Mouse (Mus musculus) left cerebral cortex, adult 8-10 months (tissue): ENCODE measurements around the gene Dagla. TPM values are rescaled to one million over a fixed set of nuclear protein-coding genes. Genes with fewer than 3 reads are reported as not detected.

ENCODE experiments used
- DNase-seq, 2 experiments: peaks; one replicate each; pipeline ENCODE4 v3.0.0; 2022; ENCODE audit warnings: low spot score in 2 of 2
- total RNA-seq, 4 experiments: library from RNA; stranded (reverse); gene quantifications; 2 replicates each; pipeline ENCODE4 v1.2.4; 2022

Dagla gene
- total RNA-seq, 4 experiments from 2014 or later, result 72.6 to 77.7 (median 74.9) TPM

DNA sequence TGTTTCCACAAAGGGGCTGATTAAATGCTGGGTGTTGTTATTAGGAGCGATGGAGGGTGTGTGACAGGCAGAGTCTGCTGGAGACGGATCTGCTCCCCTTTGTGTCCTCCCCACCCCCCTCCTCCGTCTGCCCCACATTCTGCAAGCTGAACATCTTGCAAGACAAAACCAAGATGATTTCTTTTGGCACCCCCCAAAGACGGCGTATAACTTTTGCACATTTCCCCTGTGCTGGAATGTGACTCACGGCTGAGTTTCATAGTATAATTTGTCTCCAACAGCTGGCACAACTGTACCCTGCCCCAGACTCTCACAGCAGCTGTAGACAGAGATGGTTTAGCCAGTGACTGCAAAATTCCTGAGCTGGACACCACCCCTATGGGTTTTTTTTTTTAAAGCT lies 3.3 kb upstream of the Dagla start:
- peak in 1 of 2 experiments; percentile 34 for DNase-seq

DNA sequence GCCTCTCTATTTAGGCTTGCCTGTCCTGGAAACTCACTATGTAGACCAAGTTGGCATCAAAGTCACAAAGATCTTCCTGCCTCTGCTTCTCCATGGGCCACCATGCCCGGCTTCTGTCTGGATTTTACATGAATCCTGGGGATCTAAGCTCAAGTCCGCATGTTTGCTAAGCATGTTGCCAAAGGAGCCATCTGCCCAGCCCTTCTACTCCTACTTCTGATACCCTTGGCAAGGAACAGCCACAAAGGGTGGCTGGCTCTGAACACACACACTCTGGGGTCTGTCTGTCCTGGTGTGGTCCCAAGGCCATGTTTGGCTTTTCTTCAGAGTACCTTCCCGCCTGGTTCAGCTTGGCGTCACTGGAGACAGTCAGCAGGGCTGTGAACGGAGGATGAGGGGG lies 2.7 kb upstream of the Dagla start:
- peak in 1 of 2 experiments; percentile 16 for DNase-seq

DNA sequence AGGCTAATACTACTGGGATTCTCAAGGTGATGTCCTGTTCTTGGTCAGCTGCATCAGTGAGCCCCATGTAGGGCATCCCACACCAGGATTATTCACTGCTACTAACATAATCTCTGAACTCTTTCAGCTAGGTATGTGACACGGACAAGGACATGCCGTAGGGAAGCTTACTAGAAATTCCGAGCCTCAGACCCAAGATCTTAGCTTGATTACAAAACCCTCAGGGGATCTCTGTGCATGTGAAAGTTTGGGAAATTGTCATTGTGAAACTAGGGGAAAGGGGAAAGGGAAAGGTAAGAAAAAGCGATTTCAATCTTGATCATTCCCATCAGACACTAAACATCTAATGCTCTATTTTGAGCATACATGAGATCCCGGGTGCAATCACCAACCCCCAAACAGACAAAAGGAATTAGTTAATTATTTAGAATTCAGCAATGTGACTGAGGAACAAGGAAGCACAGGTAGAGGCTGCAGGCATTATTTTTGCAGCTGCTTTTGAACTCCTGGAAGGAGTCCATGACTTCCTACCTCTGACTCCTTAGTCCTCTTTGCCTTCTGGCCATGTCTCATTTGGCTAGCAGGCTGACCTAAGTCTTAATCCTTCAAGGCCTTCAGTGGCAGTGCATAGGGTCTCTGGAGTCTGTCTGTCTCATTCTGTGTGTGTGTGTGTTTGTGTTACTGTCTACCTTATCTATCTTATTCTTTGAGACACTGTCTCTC lies 2.0 kb upstream of the Dagla start:
- no peak for DNase-seq

DNA sequence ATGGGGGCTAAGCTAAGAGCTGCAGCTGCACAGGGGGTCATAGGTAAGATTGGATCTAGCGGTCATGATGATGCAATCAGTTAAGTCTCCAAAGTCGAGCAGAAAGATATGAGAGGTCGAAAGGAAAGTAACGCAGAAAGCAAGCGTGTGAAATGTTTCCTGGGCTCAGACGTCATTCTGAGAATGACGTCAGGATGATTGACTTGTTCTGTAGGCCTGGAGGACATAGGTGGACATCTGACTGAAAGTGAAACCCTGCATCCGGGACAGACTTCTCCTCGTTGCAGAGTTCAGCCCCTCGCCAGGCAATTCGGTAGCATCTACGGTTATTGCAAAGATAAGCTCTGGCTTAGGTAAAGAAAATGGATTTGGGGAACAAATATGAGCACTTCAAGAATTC lies 963 bp upstream of the Dagla start:
- peak in 1 of 2 experiments; percentile 14 for DNase-seq

DNA sequence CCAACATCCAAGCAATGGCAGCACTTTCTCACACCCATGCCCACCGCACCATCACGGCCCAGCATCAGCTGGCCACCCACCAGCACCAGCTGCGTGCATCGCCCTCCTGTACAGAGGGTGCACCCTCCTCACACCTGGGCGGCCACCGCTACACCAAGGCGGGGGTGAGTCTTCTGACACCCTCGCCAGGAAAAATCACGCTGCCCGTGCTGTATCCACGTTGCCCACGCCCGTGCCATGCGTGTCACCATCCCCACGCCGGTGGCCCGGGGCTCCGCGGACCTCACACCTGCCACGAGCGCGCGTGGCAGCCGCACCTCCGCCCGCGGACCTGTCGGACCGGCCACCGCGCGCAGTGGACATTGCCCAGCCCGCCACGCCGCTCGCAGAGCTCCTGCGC lies 282 bp downstream of the Dagla start:
- DNase-seq, result peak in 1 of 2 experiments; percentile 46

DNA sequence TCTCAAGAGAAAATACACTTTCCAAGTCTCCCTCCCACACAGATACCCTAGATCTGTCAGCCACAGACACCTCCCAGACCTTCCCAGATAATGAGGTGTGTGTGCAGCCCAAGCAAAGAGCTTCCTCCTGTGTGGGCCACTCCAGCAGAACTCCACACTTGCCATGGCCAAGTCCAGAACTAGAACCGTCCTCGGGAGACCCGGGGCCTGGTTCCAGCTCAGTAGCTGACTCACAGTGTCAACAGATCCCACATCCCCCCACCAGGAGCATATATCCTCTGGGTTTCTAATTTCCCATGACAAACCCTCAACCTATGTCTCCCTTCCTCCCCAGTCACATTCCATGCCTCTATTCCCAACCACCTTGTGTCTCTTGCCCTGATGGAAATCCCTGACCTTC lies 1.8 kb downstream of the Dagla start:
- DNase-seq, result peak; percentile 5 to 36

DNA sequence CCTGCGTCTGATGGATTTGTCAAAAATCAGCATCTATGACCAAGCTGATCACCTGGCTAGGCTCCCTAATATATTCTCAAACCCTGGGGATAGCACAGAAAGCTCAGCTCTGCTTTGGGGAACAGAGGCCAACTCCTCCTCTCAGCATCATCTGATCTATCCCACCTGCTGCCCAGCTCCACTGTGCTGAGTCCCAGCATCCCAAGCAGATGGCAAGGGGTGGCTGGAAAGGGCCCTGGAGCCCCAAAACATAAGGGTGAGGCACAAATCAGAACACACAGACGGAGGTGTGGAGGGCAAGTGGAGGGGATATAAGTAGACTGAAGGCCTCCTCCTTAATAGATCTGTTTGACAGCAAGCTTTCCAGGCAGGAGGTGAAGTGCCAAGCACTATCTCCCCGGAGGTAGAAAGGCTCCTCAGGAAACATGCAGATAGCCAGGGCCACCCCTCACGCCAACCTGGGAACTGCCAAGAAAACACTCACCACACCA lies 2.8 kb downstream of the Dagla start:
- peak; percentile 4 to 9 for DNase-seq

DNA sequence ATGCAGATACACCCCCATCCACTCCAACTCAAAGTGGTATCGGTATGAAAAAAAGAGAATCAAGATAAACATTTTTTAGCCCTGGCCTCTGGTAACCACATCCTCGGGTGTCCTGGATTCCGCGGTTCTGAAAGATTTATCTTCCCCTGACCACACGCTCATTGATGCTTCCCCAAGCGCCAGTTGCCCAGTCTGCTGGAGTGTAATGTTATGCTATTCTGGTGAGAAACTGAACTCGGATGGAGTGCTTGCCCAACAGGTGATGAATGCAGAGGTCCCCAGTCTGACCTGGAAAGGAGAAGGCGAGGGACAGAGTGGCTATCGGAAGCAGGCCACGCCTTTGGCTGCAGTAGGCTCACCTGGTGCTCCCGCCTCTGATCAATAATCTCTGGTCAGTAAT lies 3.4 kb downstream of the Dagla start:
- DNase-seq, result peak in 1 of 2 experiments; percentile 9

DNA sequence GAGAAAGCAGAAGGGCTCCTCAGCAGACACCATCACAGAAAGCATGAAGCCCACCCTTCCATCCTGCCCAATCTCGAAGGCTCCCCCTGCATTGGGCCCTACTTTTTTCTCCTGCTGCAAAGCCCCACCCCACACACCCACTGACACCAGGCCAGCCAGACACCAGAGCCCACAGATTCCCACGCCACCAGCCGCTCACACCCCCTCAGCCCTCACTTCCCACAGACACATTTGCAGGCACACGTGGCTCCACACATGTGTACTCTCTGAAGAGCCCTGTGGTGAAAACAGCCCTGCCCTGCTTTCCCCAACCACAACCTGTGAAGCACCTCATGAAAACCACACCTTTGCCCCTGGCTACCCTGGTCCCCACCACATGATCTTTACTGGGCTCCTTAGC lies 3.9 kb downstream of the Dagla start:
- peak; percentile 21 to 63 for DNase-seq

DNA sequence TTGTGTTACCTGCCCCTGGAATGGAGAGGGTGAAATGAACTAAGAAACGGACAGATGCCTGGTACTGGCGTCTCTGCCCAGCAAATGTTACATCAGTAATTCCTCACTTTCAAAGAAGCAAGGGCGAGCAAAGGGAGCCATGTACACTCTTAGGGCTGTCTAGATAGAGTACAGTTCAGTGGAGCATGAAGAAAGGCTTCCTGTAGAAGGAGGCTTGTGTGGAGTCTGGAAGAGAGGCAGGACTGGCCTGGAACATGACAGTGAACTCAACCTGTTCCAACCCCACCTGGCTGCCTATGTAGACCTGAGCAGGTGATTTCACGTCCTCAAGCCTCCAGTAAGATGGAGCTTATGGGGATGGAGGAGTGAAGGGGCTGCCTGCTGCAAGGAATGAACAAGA lies 6.4 kb downstream of the Dagla start:
- DNase-seq, result no peak

DNA sequence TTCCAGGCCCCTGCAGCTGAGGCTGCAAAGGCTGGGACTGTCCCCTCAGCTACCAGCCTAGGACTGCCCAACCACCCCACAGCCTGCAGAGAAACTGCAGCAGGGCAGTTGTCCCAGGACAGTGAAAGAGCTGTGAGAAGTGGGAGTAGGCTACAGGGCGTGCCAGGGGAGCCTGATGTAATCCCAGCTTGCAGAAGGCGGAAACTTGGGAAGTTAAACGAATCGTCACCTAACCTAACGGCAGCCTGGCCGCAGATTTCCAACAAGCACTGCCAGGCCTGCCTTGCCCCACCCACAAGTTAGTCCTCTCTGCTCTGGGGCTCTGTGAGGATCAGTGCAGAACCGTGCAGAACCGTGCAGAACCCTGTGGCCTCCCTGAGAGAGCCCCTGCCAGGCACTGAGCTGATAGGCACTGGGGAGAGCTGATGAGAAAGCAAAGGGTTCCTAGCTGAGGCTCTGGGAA lies 7.6 kb downstream of the Dagla start:
- peak; percentile 28 to 41 for DNase-seq

DNA sequence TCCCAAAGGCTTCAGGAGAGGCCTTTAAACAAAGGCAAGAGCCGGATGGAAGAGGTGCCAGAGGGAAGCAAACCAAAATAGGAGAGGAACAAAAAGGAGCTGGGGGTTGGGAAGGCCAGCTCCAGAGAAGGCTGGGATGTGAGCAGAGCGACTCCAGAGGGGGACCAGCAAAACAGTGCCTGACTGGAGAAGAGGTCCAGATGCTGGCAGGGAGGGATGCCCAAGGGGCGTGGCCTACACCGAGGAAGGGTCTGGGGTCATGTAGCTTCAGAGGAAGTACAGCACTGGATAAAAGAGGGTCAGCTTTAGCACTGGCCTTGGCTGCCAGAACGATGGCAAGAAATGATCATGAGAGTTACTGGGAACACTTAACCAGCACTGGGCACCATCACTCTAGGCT lies 8.4 kb downstream of the Dagla start:
- DNase-seq, result peak in 1 of 2 experiments; percentile 16

DNA sequence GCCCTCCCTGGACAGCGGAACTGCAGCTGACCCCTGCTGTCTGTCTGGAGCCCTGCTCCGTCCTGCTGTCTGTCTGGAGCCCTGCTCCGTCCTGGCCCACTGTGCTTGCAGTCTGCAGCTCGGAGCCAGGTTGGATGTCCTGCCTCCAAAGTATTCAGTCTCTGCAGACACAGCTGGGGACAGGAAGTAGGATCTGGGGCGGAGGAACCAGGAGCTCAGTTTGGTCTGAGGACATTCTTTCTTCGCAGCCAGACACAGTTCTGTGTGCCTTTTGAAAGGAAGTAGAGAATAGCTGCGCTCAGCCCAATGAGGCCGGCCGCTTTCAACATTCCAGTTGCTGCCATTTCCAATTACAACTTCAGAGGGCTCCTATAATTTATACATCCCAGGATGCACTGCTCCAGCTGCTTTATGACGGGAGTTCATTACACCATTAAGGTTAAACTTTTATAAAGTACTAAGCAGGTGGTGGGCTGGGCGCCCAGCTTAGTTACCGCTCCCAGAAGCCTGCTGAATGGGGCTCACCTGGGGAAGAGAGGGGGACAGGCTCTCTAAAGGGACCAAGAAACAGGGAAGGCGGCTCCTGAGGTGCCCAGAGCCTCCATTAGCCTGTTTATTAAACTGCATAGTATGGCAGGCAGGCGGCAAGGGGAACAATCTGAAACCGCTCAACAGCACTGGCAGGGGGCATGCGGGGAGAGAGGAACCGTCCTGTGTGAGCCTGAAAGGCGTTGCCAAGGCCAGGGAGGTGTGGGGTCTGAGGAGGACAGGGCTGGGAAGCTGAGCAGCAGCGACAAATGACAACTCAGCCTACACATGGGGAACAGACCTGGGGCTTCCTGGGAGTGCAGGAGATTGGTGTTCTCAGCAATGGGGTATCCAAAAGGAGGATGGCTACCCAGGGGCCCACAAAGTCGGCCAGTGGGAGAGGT lies 9.8 kb downstream of the Dagla start:
- DNase-seq, result peak in 1 of 2 experiments; percentile 21

DNA sequence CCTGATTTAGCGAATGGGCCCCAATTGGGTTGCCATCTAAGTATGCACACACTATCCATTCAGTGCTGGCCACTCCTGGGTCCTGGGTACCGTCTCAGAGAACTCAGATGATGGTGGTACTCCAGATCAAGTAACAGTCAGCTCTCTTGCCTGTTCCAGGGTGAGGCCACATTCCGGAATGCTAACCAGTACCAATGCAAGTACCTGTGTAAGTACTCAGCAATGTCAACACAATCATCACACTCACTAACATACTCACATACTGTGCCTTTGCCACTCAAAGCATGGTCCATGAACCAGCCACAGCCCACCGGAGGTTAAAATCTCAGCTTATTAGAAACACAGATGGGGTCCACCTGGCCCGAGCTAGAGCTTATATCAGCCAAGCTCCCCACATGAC lies 10.7 kb downstream of the Dagla start:
- no peak for DNase-seq

DNA sequence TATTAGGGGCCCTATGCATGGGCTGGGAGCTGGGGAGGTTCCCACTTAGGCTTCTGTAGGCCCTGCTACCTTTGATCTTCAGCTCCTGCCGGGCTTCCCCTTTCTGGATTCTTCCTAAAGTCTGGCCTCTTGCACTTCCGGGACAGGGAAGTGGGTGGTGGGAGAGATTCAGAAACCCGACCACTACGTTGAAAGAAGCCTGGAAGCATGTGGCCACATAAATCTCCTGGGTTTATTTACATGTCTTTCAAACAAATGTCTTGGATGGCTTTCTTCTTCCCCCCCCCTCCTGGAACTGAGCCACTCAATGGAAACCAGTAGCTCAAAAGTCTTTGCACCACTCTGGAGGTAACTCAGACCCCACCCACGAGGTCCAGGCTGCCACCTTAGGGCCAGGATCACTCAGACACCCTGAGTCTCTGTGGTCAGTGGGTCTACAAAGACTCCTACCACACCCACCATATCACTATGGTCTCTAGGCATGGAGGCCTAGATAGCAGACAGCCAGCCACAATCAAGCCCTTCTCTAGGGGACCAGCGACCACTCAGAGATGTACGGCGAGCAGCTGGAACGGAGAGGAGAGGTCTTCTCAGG lies 12.7 kb downstream of the Dagla start:
- peak in 1 of 2 experiments; percentile 4 for DNase-seq

DNA sequence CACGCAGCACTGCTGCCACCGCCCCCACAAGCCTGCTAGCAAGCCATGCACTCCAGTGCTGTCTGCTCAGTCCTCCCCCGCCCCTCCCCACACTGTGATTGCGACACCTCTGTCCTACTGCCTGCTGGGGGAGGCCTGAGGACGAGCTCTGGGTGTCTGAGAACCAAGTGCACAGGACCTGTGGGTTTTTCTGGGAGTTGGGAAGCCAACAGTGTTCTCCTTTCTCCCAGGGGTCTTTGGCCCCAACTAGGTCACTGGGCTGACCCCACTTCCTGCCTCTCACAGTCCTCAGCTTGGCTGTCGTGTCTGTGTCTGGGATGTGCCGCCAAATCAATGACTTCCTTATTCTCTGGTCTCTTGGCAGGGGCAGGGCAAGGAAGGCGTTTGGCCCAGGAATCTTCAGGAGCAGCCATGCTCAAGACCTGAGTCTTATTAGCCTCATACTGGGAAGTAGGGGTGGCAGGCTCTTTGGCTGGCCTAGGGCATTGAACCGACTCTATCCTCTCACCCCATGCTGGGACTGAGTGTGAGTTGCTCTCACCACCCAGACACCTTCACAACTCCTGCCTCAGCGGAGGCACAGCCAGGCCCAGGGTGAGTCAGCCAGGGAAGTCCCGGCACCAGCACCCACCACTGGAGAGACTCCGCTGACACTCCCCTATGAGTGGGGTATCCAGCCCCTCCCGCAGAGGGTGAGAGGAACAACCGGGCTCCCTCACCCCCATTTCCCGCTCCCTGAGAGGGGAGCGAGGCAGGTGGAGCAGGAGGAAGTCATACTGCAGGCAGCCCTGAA lies 14.3 kb downstream of the Dagla start:
- DNase-seq, result peak in 1 of 2 experiments; percentile 78

DNA sequence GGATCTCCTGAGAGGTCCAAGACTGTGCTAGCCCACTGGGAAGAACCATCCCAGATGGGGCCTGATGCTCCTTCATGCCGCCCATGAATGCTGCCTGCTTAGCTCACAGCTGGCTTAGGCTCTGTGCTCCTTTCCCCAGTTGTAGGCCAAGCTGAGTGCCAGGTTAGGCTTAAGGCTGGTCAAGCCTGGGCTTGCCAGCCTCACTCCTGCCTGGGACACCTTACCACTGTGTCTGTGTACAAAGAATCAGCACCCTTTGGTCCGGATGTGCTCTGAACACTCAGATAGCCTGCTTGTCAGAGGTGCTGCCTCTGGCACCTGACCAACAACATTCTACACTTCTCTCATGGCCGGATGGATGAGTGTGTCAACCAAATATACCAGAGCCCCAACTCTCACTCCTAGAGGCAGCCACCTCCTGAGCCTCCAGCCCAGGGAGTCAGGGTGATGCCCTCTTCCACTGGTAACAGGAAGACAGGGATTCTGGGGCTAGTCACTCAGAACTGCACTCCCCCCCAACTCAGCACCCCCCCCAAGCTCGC lies 15.0 kb downstream of the Dagla start:
- no peak for DNase-seq

DNA sequence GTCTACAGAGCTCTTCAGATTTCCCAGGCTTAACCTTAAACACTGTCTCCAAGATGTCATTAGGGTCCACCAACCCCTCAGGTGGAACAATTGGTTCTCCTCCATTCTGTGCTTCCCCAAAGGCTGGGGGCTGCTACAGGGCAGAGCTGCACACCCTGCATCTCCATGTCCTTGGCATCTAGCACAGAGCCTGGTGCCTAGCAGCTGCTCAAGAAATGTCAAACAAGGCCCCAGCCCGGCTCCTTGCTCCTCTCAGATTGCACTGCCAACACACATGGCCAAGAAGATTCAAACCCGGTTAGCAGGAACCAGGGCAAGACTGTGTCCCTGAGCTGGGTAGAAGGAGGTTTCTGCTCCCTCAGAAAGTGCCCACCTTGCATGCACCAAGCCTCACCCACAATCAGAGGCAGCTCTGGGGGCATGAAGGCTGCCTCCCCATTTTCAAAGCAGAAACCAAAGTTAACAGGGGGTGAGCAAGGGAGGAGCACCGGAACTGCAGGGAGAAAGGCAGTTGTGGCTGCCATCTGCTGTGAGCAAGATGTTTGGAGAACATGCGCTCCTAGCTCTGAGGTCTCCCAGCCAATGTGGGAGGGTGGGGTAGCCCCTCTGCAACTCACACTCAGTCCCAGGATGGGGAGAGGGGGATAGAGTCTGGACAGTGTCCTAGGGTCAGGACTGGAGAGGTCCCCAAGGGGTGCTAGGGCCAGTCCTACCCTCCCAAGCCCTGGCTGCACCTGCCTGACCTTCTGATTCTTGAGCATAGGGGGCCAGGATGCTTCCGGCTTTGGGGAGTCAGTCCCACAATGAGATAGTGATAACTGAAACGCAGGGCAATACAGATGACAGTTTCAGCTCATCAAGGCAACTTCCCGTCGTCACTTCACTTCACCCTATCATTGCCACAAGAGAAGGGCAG lies 16.3 kb downstream of the Dagla start:
- DNase-seq, result no peak

DNA sequence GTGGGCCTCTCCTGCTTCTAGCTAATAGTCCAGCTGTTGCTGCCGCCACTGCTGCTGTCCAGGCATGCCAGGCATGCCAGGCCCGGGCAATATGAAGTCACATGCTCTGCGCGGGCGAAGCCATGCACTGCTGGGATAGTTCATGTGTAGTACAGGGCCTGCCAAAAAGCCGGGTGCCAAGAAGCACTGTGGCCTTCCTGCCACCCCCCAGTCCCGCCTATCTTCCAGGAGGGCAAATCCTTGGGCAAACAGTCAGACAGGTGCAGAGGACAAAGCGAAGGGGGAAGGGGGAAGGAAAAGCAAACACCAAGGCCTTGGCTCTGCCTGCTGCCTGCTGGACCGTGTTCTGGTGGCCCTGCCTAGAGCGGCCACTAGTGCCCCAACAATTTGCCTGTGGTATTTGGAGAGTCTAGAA lies 18.2 kb downstream of the Dagla start:
- DNase-seq, result no peak
